Mouse (Mus musculus): ENCODE measurements around the gene Sugp2. TPM values are rescaled to one million over a fixed set of nuclear protein-coding genes. Genes with fewer than 3 reads are reported as not detected.

The Sugp2 gene
- 29.7 and 31.6 TPM in 2 replicates for polyA plus RNA-seq (2012; ENCODE audit: insufficient read depth, low replicate concordance)

GRCm38 (mm10) chr8:70234080-70234780, at the start of gene Sugp2, which contains the start of gene Armc6:
Sugp2 (plus strand) TSS chr8:70234226.
Armc6 (minus strand) TSS chr8:70234466.
- H3K4me3 ChIP-seq (replicated peaks): peak within 1 kb of the TSS; percentile 99
- H3K9me3 ChIP-seq: no peaks in the 10 kb centered on the region
- no peaks in the 10 kb centered on the region for H3K27me3 ChIP-seq (replicated peaks)
- H3K36me3 ChIP-seq (replicated peaks; ENCODE audit: low read length): peaks cover 55% of the 10 kb centered on the region
- peaks cover 76% of the 10 kb centered on the region for H3K4me1 ChIP-seq
- TF ChIP-seq GATA1 (IDR thresholded peaks at IDR 0.05; ENCODE audit: borderline replicate concordance, low read length): no peak
- no peak for TF ChIP-seq FLI1 (IDR thresholded peaks at IDR 0.05; ENCODE audit: low read length)

GRCm38 (mm10) chr8:70188707-70189106, 45.3 kb upstream of the Sugp2 start:
- TF ChIP-seq FLI1 (IDR thresholded peaks at IDR 0.05; ENCODE audit: low read length) (no peak), GATA1 (IDR thresholded peaks at IDR 0.05; ENCODE audit: borderline replicate concordance, low read length) (no peak)
- Histone ChIP-seq H3K4me1 (peaks cover 12% of the 10 kb centered on the region; the same call in 1 of the 2 replicates), H3K9me3 (no peaks in the 10 kb centered on the region), H3K27me3 (replicated peaks) (no peaks in the 10 kb centered on the region), H3K4me3 (replicated peaks) (no peak overlapping the region), H3K36me3 (replicated peaks; ENCODE audit: low read length) (peaks cover 94% of the 10 kb centered on the region)

GRCm38 (mm10) chr8:70193238-70193637, 40.8 kb upstream of the Sugp2 start:
- H3K27me3 ChIP-seq (replicated peaks): no peaks in the 10 kb centered on the region
- H3K9me3 ChIP-seq: no peaks in the 10 kb centered on the region
- peaks cover 63% of the 10 kb centered on the region for H3K36me3 ChIP-seq (replicated peaks; ENCODE audit: low read length)
- TF ChIP-seq FLI1 (IDR thresholded peaks at IDR 0.05; ENCODE audit: low read length): no peak
- no peak for TF ChIP-seq GATA1 (IDR thresholded peaks at IDR 0.05; ENCODE audit: borderline replicate concordance, low read length)
- H3K4me3 ChIP-seq (replicated peaks): no peak overlapping the region
- H3K4me1 ChIP-seq: peaks cover 27% of the 10 kb centered on the region

GRCm38 (mm10) chr8:70194191-70194590, 39.8 kb upstream of the Sugp2 start:
- H3K4me1 ChIP-seq: peaks cover 27% of the 10 kb centered on the region
- no peaks in the 10 kb centered on the region for H3K27me3 ChIP-seq (replicated peaks)
- TF ChIP-seq FLI1 (IDR thresholded peaks at IDR 0.05; ENCODE audit: low read length) (no peak), GATA1 (IDR thresholded peaks at IDR 0.05; ENCODE audit: borderline replicate concordance, low read length) (no peak)
- H3K36me3 ChIP-seq (replicated peaks; ENCODE audit: low read length): peaks cover 54% of the 10 kb centered on the region
- no peaks in the 10 kb centered on the region for H3K9me3 ChIP-seq
- H3K4me3 ChIP-seq (replicated peaks): no peak overlapping the region

GRCm38 (mm10) chr8:70195762-70196161, 38.3 kb upstream of the Sugp2 start:
- Histone ChIP-seq H3K9me3 (no peaks in the 10 kb centered on the region), H3K4me3 (replicated peaks) (no peak overlapping the region), H3K36me3 (replicated peaks; ENCODE audit: low read length) (peaks cover 38% of the 10 kb centered on the region), H3K4me1 (peaks cover 39% of the 10 kb centered on the region), H3K27me3 (replicated peaks) (no peaks in the 10 kb centered on the region)
- TF ChIP-seq GATA1 (IDR thresholded peaks at IDR 0.05; ENCODE audit: borderline replicate concordance, low read length) (no peak), FLI1 (IDR thresholded peaks at IDR 0.05; ENCODE audit: low read length) (no peak)

GRCm38 (mm10) chr8:70197603-70198002, 36.4 kb upstream of the Sugp2 start:
- Histone ChIP-seq H3K4me3 (replicated peaks) (no peak overlapping the region), H3K27me3 (replicated peaks) (no peaks in the 10 kb centered on the region), H3K36me3 (replicated peaks; ENCODE audit: low read length) (peaks cover 20% of the 10 kb centered on the region), H3K9me3 (no peaks in the 10 kb centered on the region), H3K4me1 (peaks cover 58% of the 10 kb centered on the region)
- TF ChIP-seq FLI1 (IDR thresholded peaks at IDR 0.05; ENCODE audit: low read length): no peak
- TF ChIP-seq GATA1 (IDR thresholded peaks at IDR 0.05; ENCODE audit: borderline replicate concordance, low read length): no peak

GRCm38 (mm10) chr8:70200098-70200681, 33.8 kb upstream of the Sugp2 start:
- Histone ChIP-seq H3K4me3 (replicated peaks) (no peak overlapping the region), H3K36me3 (replicated peaks; ENCODE audit: low read length) (peaks cover 11% of the 10 kb centered on the region)

GRCm38 (mm10) chr8:70201417-70201816, 32.6 kb upstream of the Sugp2 start:
- no peaks in the 10 kb centered on the region for H3K27me3 ChIP-seq (replicated peaks)
- no peak; the same call in 2 of the 3 replicates for TF ChIP-seq GATA1 (IDR thresholded peaks at IDR 0.05; ENCODE audit: borderline replicate concordance, low read length)
- TF ChIP-seq FLI1 (IDR thresholded peaks at IDR 0.05; ENCODE audit: low read length): no peak

More at GRCm38 (mm10) chr8:70200098-70200681, 33.8 kb upstream of the Sugp2 start:
- TF ChIP-seq GATA1 (IDR thresholded peaks at IDR 0.05; ENCODE audit: borderline replicate concordance, low read length): no peak
- no peak for TF ChIP-seq FLI1 (IDR thresholded peaks at IDR 0.05; ENCODE audit: low read length)
- Histone ChIP-seq H3K27me3 (replicated peaks) (no peaks in the 10 kb centered on the region), H3K9me3 (no peaks in the 10 kb centered on the region), H3K4me1 (peaks cover 73% of the 10 kb centered on the region)

GRCm38 (mm10) chr8:70203072-70203471, 31.0 kb upstream of the Sugp2 start:
- TF ChIP-seq FLI1 (IDR thresholded peaks at IDR 0.05; ENCODE audit: low read length): no peak
- no peak for TF ChIP-seq GATA1 (IDR thresholded peaks at IDR 0.05; ENCODE audit: borderline replicate concordance, low read length)
- Histone ChIP-seq H3K27me3 (replicated peaks) (no peaks in the 10 kb centered on the region), H3K4me1 (peaks cover 77% of the 10 kb centered on the region), H3K36me3 (replicated peaks; ENCODE audit: low read length) (peaks cover 14% of the 10 kb centered on the region), H3K4me3 (replicated peaks) (no peak overlapping the region), H3K9me3 (no peaks in the 10 kb centered on the region)

More at GRCm38 (mm10) chr8:70201417-70201816, 32.6 kb upstream of the Sugp2 start:
- Histone ChIP-seq H3K36me3 (replicated peaks; ENCODE audit: low read length) (peaks cover 10% of the 10 kb centered on the region), H3K4me1 (peaks cover 69% of the 10 kb centered on the region), H3K4me3 (replicated peaks) (peak overlapping the region; percentile 71), H3K9me3 (no peaks in the 10 kb centered on the region)

- H3K4me1 ChIP-seq: peaks cover 86% of the 10 kb centered on the region
- peaks cover 16% of the 10 kb centered on the region for H3K36me3 ChIP-seq (replicated peaks; ENCODE audit: low read length)
These were observed 29.3 kb upstream of the Sugp2 start for GRCm38 (mm10) chr8:70204757-70205156.

More at GRCm38 (mm10) chr8:70204757-70205156, 29.3 kb upstream of the Sugp2 start:
- Histone ChIP-seq H3K4me3 (replicated peaks) (no peak overlapping the region), H3K27me3 (replicated peaks) (no peaks in the 10 kb centered on the region), H3K9me3 (no peaks in the 10 kb centered on the region)
- no peak for TF ChIP-seq FLI1 (IDR thresholded peaks at IDR 0.05; ENCODE audit: low read length)
